Mouse (Mus musculus) adrenal gland, adult 18-20 months (tissue): ENCODE measurements around the gene Actr3. TPM values are rescaled to one million over a fixed set of nuclear protein-coding genes. Genes with fewer than 3 reads are reported as not detected.
A peak's percentile ranks its signal among the peaks of the same experiment; 100 is the strongest.
"Not testable (repeated sequence)": the region's sequence is repeated elsewhere in the genome, so short reads cannot be mapped to it uniquely, and the experiment has no call there.

Experiments
- DNase-seq, 2 experiments: peaks; one replicate each; pipeline ENCODE4 v3.0.0; 2021 to 2022; ENCODE audit warnings: low spot score in 2 of 2
- total RNA-seq, 2 experiments: library from RNA; stranded (reverse); gene quantifications; 1 replicate in 1 of 2; 2 replicates in 1 of 2; pipeline ENCODE4 v1.2.3; 2021

Gene Actr3
- total RNA-seq, 2 experiments from 2014 or later, result 161 to 167 TPM

- no peak for DNase-seq
These were observed 4.0 kb upstream of the Actr3 start for GRCm38 (mm10) chr1:125439556-125439955.

- DNase-seq, result no peak
These were observed 3.3 kb upstream of the Actr3 start for GRCm38 (mm10) chr1:125438826-125439225.

- no peak for DNase-seq
These were observed 2.4 kb upstream of the Actr3 start for GRCm38 (mm10) chr1:125437927-125438326.

- no peak for DNase-seq
These were observed 1.6 kb upstream of the Actr3 start for GRCm38 (mm10) chr1:125437161-125437560.

- no peak for DNase-seq
These were observed 534 bp downstream of the Actr3 start for GRCm38 (mm10) chr1:125435018-125435368.

GRCm38 (mm10) chr1:125434485-125435001 lies 984 bp downstream of the Actr3 start:
- peak; percentile 52 to 54 for DNase-seq

- DNase-seq, result no peak
These were observed 4.2 kb downstream of the Actr3 start for GRCm38 (mm10) chr1:125431286-125431685.

GRCm38 (mm10) chr1:125430737-125431136 lies 4.8 kb downstream of the Actr3 start:
- DNase-seq, result no peak

- no peak for DNase-seq
These were observed 5.5 kb downstream of the Actr3 start for GRCm38 (mm10) chr1:125429984-125430383.

- no peak for DNase-seq
These were observed 7.2 kb downstream of the Actr3 start for GRCm38 (mm10) chr1:125428315-125428714.

GRCm38 (mm10) chr1:125426387-125427045 lies 9.0 kb downstream of the Actr3 start:
- DNase-seq, result no peak

GRCm38 (mm10) chr1:125419906-125420305 lies 15.6 kb downstream of the Actr3 start:
- no peak for DNase-seq

GRCm38 (mm10) chr1:125418732-125419131 lies 16.8 kb downstream of the Actr3 start:
- DNase-seq, result no peak

GRCm38 (mm10) chr1:125407220-125407619 lies 28.3 kb downstream of the Actr3 start:
- DNase-seq, result no peak

GRCm38 (mm10) chr1:125395391-125395790 lies 40.1 kb downstream of the Actr3 start:
- DNase-seq, result no peak

GRCm38 (mm10) chr1:125393324-125393723 lies 42.2 kb downstream of the Actr3 start:
- not testable (repeated sequence) for DNase-seq

- not testable (repeated sequence) for DNase-seq
These were observed 45.3 kb downstream of the Actr3 start for GRCm38 (mm10) chr1:125390065-125390754.

GRCm38 (mm10) chr1:125389634-125390033 lies 45.9 kb downstream of the Actr3 start:
- DNase-seq, result not testable (repeated sequence)

GRCm38 (mm10) chr1:125388370-125388769 lies 47.2 kb downstream of the Actr3 start:
- DNase-seq, result no peak

GRCm38 (mm10) chr1:125386217-125386616 lies 49.3 kb downstream of the Actr3 start:
- no peak for DNase-seq

GRCm38 (mm10) chr1:125382622-125383021 lies 52.9 kb downstream of the Actr3 start:
- no peak for DNase-seq

- no peak for DNase-seq
These were observed 56.6 kb downstream of the Actr3 start for GRCm38 (mm10) chr1:125378889-125379288.

- no peak for DNase-seq
These were observed 62.7 kb downstream of the Actr3 start for GRCm38 (mm10) chr1:125372855-125373254.
